Mouse (Mus musculus): Measurements from ENCODE around the gene Loxl1.

DNA sequence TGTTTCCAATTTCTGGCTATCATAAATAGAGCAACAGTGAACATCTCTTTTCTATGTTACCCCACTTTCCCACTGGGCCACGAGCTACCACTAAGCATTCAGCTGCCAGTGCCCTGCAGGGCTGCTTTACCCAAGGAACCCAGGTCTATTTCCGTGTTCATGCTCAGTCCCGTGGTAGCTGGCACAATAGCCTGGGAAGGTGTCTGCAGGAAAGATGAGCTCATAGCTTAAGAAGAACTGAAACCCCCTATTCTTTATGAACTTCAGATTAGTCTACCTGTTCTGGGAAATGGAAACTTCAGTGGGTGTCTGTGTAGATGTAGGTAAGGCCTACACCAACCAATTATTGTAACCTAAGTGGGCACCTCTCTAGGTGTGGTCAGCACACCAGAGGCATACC lies 47.6 kb downstream of the Loxl1 start:
- TF ChIP-seq POLR2A (IDR thresholded peaks at IDR 0.05; ENCODE audit: insufficient read depth, low read depth, low read length) (no peak), CTCF (IDR thresholded peaks at IDR 0.05) (no peak), EP300 (IDR thresholded peaks at IDR 0.05; ENCODE audit: insufficient read depth, low read depth, low read length) (no peak)

Data from heart, adult 2 months (tissue).